Mouse (Mus musculus) 416B (cell line): ENCODE data around the gene Cxcl10.
"Not testable (repeated sequence)": the region's sequence is repeated elsewhere in the genome, so short reads cannot be mapped to it uniquely, and the experiment has no call there.

ENCODE experiments used
- DNase-seq: peaks from one replicate; pipeline ENCODE4 v3.0.0; 2011; ENCODE audit warnings: low read depth

Cxcl10 gene

DNA sequence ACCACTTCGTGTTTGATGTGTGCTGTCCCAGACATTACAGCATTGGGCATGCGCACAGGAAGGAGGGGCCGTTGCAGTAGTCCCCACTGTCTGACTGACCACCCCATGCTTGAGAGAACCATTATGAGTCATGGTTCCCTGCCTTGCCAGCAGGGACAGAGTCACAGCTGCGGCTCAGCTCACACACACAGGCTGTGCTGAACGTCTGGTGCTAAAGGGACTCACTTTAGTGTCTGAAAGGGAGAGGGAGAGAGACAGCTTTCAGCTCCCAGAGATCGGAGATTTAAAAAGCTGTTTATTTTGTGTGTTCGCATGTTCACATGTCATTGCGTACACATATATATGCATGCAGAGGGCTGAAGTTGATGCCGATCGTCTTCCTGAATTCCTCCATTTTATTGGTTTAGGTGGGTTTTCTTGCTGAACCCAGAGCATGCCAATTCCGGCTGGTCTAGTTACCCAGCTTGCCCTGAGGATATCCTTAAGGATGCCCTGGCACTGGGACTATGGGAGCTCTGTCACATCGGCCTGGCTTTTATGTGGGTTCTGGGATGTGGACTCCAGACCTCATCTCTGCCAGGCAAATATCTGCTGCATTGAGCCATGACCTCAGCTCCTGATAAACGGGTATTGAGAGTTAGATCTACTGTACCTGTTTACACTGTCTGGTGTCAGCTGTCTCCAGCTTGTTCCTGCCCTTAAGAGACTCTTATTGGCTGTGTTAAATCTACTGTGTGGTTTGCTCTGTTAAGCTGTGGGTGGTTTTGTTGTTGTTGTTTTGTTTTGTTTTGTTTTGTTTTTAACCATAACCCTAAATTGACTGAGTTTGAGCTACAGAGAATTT lies 20.7 kb upstream of the Cxcl10 start:
- peak; percentile 93 for DNase-seq

DNA sequence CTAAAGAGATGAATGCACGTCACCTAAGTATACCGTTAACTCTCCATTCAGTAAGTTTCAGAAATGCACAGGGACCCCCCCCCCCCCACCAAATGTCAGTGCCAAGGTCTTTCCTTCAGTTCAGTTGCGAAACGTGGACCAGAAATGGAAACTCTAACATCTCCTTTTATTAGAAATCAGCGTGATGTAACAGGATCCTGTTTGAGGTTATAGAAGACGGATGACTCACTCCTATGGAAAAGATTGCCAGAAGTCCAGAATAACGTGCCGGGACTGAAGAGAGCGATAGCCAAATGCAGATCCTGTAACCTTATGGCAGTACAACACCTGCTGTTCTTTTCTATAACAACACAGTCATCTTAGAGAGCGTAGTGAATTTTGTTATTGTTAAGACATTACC lies 19.7 kb upstream of the Cxcl10 start:
- DNase-seq = peak; percentile 97

DNA sequence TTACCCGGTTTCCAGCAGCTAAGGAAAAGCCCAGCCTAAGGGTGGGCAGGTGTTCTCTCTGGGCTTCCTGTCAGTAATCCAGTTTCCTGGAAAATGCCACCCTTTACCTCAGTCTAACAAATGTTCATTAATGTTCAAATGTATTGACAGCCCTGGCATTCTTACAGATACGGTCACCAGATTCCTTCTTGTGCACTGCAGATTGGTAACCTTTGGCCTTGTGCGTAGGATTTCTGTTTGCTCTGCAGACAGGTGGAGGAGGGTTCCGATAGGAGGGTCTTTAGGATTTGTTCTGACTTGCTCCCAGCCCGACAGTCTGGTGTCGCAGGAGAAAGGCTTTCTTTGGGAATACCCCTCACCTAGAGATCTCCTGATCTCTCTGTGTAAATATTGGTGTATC lies 17.9 kb upstream of the Cxcl10 start:
- no peak for DNase-seq

DNA sequence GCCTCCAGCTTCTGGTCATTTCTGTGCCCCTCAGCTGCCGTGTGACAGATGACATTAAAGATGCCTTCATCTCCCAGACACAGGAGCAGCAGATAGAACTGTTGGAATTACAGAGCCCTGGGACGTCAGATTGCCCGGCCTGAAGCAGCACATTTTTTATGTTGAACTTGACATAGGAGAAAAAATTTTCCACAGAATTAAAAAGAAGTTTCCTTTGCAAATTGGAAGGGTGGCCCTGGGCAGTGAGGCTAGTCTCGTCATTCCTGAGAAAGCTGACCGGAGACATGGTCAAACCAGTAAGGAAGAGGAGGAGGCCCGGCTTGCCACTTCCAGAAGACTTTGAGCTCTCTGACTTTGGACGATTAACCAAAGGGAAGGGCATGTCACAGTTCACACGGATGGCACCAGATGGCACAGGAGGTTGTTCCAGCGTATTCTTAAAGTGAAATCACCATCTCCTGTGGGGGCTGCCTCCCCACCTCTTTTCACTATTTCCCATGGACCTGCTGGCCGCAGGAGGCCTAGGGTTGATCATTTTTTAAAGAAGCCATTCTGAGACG lies 16.5 kb upstream of the Cxcl10 start:
- no peak for DNase-seq

DNA sequence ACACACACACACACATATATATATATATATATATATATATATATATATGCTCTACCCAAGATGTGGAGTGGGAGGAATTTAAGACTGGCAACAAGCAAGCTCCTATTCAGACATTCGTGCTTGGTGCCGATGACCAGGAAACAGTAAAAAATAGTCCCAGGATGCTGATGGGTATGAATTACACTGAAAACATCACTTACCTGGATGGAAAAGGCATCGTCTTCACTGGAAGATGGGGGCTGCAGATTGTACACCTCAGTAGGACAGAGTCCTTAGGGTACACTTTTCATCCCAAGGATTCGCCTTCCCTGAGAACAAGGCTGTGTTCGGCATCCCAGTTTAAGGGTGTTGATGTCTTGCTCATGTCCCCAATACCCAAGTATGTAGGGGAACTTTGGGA lies 15.3 kb upstream of the Cxcl10 start:
- DNase-seq = no peak

DNA sequence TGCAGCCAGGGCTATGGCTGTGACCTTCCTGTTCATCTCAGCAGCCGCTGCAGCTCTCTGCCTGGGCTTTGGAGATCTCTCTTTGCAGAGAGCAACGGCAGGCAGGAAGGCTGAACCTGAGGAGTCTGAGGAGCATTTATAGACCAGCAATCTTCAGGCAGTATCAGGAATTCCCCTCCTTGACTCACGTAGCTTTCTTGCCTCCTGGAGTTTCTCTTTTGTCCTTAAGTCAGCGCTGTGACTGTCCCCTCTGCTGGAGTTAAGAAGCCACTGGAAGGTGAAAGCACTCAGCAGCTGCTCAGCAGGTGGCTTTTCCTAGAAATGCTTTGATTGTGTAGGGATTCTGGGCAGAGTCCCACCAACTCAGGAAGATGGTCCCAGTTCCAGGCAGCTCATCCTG lies 14.5 kb upstream of the Cxcl10 start:
- DNase-seq = no peak

DNA sequence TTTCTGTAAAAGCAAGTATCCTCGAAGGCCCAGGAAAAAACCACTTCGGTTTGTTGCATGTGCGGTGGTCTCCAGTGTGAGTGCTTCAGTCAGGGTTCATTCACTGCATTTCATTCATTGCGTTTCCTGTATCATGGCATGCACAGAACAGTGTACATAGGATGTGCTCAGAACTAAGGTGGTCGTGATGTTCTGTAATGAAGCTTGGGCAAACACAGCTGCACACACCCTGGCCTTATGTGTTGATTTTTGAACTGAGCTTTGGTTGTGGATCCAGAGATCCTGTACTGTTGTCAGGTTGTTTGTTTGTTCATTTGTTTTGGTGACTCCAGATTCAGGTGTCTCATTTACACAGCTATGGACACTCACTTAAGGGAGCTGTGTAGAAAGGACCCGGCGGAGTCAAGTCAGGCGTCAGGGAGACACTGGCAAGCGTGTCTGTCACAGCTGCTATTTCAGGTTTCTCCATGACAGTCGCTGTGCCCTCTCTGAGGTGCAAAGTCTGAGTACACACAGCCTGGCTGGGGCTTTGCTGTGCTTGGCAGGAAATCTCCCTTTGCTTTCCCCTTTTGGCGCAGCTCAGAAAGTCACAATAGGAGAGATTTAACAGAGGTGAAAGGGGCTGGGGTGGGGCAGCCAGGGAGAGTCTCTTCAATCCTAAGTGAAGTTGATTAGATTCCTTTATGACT lies 10.2 kb upstream of the Cxcl10 start:
- DNase-seq = no peak

DNA sequence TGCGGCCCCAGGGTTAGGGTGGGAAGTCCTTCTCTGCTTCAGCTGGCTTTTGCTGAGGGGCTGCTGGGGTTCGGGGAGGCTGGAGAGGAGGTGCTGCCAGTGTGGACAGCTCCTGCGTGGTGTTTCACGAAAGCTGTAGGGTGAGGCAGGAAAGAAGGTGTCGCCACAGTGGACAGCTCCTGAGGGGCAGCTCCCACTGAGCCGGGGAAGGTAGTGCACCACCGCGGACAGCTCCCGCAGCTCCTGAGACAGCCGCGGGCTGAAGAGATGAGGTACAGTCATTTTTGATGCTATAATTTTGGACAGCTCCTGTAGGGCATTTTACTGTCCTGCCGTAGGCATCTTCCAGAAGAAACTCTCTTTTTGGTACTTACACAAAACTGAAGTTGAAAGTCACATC lies 9.3 kb upstream of the Cxcl10 start:
- DNase-seq = peak; percentile 62

DNA sequence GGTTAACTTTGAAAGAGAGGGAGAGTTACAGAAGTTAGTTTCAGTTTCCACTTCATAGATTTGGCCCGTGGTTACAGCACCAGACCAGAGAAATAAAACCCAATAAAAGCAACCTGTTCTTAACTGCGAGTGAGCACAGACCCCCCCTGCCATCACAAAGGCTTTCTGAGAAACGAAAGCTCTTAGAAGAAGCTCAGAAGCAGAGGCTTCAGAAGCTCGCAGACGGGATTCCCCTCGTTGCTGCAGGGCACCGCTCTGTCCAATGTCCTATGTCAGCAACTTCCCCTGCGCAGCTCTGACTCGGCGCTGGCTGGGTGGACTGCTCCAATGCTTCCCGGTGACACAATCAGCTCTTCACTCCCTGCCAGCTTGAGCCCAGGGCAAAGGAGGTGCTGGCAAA lies 4.8 kb upstream of the Cxcl10 start:
- peak; percentile 73 for DNase-seq

DNA sequence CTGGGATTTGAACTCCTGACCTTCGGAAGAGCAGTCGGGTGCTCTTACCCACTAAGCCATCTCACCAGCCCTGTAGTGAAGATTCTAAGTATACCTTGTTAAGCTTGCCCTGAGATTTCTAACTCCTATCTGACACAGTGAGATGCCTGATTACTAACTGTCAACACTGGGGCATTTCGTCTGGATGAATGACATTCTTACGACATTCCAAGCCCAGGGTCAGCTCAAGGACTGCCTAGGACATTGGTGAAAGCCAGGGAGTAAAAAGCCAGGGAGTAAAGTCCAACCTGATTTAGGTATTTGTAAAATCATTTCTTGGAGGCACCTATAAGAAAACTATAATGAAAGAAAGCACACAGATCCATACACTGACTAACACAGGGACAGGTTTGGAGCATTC lies 4.0 kb upstream of the Cxcl10 start:
- DNase-seq = not testable (repeated sequence)

DNA sequence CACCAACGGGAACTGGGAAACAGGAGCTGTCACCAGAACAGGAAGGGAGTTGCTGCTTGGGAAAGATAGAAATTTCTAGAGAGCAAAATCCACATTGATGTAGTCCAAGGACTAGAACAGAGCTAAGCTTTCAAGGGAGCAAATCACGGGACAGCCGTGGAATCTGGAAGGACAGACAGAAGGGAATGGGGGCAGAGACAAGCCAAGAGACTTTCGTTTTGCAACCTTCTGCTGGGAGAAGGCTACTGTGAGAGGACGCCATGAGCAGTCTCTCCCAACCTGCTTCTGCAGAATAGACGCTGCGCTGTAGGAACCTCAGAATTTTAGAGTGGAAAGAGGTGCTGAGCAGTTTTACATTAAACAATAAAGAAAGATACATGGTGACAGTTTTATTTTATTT lies 1.0 kb upstream of the Cxcl10 start:
- no peak for DNase-seq

DNA sequence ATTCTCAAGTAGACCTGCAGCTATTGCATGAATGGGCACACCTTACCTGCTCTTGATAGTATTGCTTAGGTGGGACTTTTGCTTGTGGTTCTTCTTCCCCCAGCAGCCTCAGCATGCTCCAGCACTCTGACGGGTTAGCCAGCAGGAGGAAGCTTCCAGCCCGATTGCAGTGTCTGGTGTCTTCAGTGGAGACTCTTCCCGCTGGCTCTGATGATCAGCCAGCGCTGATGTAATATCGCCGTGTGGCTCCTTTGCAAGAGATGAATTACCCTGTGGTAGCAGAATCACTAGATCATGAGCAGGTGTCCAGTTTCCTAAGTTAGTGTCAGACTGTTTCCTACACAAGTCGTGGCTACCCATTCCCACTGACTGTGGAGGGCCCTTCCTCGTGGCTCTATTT lies 3.7 kb downstream of the Cxcl10 start:
- no peak for DNase-seq

DNA sequence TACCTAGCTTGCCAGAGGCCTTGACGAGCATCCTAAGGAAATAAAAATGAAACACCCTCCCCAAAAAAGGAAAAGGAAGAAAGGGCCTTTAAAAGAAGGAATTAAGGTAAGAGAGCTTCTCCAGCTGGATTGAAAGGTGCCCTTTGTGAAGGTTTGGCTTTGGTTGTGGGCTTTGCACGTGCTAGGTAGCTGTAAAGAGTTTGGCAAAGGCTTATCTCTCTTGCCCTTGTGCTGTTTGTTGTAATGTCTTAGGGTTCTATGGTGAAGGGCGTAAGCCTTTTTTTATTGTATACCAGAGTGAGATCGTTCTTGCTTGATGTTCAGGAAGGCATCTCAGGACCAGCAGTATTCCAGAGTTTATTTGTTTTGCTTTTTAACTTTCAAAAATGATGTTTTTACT lies 8.1 kb downstream of the Cxcl10 start:
- DNase-seq = no peak

DNA sequence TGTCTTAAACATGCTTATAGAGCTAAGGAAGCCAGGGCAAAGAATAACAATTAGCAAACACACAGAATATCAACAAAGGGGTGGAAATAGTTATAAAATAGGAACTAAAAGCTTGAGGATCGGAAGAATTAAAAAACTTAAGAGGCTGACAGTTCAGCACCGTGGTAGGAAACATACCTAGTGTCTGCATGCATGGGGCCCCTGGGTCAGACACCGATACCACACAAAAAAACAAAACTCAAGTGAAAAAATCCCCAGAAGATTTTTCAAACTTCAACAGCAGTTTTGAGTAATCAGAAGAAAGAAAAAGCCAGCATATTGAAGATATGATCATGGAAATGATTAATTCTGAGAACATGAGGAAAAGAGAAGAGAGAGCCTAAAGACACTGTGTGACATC lies 11.9 kb downstream of the Cxcl10 start:
- no peak for DNase-seq

DNA sequence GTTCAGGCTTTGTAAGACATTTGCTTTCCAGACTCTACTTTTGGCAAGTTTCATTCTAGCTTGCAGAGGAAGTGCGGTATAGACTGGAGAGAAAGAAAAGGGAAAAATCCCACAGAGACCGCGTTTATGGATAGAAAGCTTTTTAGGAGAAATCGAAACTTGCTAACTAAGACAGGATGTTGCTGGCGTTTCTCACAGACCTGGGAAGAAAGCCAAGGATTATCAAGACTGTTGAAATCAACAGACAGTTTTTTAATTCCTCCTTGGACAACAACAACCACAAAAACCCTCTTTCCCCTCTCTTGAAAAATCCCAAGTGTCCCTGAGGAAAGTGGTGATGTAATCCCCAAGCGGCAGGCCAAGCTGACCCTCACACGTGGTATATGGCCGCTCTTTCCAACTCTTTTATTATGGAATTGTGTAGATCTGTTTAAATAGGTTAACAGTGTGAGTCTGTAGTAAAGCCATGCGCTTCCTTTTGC lies 16.3 kb downstream of the Cxcl10 start:
- no peak for DNase-seq

DNA sequence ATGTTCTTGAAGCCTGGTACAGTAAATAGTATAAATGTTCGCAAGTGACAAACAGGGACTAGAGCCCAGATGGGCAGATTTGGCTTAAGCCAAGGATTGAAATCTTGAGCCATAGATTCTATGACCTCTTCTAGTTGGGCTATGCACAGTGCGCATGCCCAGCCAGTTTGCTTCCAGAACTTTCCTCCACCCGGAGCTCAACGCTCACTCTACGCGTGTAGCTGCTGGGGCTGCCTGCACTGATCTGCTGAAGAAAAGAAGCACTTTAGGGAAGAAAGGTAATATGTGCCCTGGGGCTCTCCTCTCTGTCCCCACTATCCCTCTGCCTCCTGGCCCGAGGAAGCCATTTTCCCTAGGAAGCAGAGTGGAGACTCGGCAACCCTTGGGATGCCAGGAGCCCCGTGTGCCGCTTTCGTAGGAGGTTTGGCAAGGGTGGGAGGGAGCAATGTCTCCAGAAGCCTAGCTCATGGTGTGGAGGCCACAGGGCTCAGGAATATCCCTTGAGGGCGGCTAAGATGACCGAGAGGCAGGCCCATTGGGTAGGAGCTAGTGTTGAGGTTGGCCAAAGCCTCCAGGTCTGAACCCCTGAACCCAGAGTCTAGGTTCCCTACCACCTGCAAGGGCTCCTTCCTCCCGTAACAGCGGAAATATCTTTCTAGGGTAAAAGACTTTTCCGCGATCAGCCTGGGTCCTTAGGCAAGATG lies 16.9 kb downstream of the Cxcl10 start, which contains the start of gene Art3:
Art3 (plus strand) TSS at position 193 of the 704 bp plus-strand sequence.
- DNase-seq = no peak

DNA sequence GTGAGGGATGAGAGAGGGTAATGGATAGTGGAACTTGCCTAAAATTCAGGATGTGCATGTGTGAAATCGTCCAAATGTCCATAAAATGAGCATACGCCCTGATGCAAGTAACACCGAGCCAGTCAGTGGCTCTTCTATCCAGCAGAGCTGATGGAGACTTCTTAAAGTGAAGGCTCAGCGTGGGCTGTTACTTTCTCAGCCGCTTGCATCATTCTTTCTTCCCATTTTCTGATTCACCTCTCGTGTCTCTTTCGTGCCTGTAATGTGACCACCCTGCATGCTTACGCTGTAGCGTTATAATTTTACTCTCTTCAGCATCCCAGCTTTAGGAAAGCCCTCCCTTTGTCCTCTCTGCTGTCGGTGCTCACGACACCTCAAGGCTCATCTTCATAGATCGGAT lies 17.6 kb downstream of the Cxcl10 start:
- no peak for DNase-seq

DNA sequence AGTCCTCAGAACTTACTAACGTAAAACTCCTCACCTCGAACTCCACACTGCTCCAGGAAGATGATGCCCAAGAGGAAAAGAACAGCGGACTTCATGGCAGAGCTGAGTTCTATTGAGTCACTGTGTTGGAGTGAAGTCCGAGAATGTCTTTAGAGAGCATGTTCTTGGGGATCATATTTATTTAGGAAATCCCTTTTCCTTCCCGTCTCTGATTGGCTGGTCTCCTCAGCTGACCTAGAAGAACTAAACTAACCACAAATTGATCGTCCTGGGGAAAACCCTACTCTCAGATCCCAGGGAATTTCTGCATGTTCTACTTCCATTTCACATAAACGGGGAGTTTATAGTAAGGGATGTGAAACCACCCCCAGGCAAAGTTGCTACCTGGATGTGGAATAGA lies 20.8 kb downstream of the Cxcl10 start, which contains the start of gene Cxcl9:
Cxcl9 (minus strand) TSS at position 151 of the 400 bp plus-strand sequence.
- no peak for DNase-seq

DNA sequence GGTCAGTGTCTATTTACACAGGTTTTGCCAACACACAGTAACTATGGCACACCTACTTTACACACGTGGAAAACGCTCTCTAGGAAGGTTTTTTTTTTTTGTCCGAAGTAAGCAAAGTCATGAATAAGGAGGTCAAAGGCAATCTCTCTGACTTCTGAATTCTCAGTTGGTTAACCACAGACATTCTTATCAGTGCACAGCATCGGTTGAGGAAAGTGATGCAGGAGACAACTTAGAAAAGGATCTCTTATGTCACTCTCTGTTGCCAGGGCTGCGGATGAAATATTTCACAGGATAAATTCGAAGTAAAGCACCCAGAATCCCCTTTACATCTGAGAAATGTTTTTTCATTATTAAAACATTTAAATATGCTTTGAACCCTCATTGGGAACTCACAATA lies 21.3 kb downstream of the Cxcl10 start:
- DNase-seq = peak; percentile 88

DNA sequence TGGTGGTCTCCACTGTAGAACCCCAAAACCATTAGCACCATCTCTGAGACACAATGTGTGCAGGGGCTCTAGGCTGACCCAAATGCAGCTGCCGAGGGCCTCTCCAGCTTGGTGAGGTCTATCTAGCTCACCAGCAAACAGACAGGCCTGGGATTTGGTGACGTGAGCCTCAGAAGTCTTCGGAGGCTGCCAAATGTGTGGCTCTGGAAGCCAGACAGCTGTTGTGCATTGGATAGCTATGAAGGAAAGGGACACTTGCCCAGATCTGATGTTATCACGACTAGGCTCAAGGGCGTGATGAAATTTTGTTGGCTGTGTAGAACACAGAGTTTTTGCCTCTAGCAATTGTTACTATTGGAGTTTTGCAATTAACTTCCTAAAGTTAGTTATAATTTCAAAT lies 25.4 kb downstream of the Cxcl10 start:
- peak; percentile 39 for DNase-seq

DNA sequence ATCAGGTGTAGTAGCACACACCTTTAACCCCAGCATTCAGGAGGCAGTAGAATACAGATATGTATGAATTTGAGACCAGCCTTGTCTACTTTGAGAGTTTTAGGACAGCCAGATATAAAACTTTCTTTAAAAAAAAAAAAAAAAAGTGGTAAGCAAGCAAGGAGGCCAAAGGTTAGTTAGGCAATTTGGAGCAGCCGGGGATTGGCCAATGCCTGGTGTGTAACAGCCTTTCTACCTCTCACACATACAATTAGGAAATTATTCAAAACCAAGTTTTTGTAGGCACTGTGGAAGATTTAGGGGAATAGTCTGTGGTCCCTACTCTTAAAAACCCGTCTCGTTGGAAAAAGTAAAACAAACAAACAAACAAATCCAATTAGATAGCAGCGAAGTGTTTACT lies 26.1 kb downstream of the Cxcl10 start:
- DNase-seq = peak; percentile 41

DNA sequence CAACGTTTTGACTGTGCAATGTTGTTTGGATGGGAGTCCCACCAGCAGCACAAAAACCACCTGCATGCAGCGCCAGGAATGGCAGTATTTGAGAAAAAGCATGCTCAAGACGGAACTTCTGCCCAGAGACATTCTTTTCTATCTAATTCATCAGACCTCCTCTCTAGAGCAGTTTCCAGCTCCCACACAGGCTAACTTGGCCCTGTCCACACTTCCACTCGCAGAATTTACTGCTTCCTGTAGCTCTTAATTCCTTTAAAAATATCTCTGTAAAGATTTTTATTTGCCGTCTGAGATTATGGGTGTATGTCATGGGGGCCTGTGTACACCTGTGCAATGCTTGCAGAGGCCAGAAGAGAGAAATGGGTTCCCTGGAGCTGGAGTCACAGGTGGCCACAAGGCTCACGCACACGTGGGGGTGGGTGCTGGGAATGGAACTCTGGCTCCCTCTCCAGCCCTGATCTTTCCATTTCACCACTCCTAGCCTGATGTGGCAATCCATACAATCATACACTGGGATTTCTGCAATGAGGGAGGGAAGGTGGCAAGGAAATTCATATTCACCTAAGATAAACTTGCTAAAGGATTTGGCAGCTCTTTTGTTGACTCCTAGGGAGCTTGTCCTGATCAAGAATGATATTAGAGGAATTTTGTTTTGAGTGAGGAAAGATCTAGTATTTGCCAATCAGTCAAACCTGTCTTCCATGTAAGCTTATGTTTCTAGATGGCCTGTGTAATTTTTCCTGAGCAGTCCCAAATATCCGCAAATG lies 26.9 kb downstream of the Cxcl10 start:
- DNase-seq = no peak
